Mouse (Mus musculus) 3T3-L1 (cell line): ENCODE results near the gene Ap1g2.

Source experiments
- DNase-seq: peaks from one replicate; pipeline ENCODE4 v3.0.0-alpha.2; 2015; ENCODE audit warnings: low read depth, low spot score

The Ap1g2 gene

DNA sequence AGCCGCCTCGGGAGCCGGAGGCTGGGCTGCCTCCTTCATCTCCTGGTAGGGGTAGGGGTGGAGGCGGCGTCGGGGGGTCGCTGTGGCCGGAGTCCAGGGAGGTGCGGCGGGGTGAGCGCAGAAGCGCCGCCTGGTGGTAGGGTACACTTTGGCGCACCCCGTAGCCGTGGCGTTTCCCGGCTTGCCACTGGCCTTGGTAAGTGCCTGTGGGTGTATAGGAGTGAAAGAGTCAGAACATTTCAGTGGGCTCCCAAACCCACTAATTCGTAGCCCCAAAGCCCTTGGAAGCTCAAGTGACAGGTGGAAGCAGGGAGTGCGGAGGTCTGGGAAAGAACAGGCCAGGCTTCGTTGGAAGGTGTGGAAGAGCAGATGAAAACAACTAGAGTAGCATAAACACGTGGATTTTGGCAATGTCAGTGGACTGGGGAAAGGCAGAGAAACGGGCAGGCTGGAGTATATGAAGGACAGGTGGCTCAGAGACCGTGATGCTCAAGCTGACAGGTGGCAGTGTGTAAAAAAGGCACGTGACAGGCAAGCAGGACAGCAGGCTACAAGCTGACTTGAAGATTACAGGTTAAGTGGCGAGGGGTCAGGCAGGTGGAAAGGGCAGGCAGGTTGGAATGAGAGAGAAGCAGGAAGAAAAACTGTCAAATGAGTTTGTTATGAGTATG is 7.7 kb upstream of the Ap1g2 start:
- no peak for DNase-seq

GRCm38 (mm10) chr14:55113351-55113974 is 7.1 kb upstream of the Ap1g2 start:
- DNase-seq, result no peak

DNA sequence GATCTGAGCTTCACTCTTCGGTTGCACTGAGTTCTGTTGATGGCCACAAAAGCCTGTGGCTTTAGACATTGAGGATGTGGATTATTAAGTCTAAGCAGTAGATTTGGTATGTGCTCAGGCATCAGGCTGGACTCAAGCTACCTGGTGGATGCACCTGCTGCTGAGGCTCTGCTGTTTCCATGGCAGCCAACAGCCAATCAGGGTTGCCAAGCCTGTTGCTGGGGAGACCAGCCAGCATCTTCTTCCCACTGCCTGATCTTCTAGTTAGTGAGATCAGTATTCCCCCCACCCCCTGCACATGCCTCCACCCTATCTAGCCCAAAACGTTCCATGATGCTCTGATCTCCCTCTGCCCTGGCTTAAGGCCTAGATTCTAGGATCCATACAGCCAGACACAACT is 5.3 kb upstream of the Ap1g2 start:
- no peak for DNase-seq

- no peak for DNase-seq
Observed at GRCm38 (mm10) chr14:55110076-55110475, 3.7 kb upstream of the Ap1g2 start.

- no peak for DNase-seq
Observed at GRCm38 (mm10) chr14:55109048-55109873, 2.9 kb upstream of the Ap1g2 start.

- no peak for DNase-seq
Observed at GRCm38 (mm10) chr14:55108202-55108870, 1.9 kb upstream of the Ap1g2 start.

DNA sequence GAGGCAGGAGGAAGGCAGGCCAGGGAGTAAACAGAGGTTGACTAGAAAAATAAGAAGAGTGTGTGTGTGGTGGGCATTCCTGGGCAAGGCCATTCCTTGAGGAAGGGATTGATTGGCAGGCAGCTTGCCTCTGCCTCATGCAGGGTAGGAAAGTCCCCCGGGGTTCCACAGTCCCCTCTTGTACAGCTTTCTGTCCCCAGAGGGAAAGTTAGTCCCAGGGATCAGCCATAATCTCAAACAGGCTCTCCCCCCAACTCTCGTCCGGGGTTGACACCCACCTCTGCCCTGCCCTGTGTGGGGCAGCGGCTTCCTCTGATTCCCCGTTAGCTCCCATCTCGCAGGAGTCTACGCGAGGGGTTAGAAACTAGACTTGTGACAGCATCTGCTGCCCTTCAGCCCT is 597 bp upstream of the Ap1g2 start:
- DNase-seq, result no peak

GRCm38 (mm10) chr14:55105386-55105785 is 1.0 kb downstream of the Ap1g2 start:
- peak; percentile 54 for DNase-seq

DNA sequence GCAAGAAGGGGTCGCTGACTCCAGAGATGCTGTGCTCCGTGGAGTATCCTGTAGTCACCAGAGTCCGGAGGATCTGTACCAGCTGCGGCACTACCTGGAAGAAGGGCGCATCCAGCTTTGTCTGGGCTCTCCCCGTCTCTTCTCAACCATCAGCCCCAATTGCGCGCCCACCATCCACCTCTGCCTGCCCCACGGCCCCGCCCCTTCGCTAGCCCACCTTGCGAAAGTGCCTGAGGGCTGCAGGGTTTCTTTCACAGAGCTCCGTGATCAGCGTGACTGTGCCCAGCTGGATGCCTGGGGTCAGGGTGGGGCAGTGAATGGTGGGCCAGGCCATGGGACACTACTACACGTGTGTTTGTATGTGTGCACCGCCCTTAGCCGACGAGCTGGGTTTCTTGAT is 2.0 kb downstream of the Ap1g2 start:
- DNase-seq, result no peak

DNA sequence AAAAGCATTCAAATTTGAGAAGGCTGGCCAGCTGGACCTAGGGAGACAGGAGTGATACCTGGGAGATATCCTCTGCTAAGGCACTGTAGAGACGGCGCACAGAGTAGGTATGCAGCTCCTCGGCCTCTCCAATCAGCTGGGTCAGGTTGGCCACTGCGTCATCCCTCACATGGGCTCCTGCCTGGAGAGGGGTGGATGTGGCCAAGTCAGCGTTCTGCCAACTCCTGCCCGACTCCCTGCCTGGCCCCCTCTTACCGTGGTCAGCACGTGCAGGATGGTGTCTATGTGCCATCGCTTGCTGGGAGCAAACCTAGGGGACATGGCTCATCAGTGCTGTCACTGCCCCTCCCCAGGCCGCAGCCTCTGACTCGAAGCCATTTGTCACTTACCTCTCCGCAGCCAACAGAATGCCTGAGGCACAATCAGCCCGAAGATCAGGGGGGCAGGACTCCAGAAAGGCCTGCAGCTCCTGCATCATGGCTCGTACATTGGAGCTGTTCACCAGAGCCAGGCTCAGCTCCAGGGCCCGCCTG is 4.1 kb downstream of the Ap1g2 start:
- DNase-seq, result no peak

- peak; percentile 69 for DNase-seq
Observed at GRCm38 (mm10) chr14:55101592-55101991, 4.8 kb downstream of the Ap1g2 start.

GRCm38 (mm10) chr14:55098067-55098466 is 8.3 kb downstream of the Ap1g2 start:
- DNase-seq, result peak; percentile 47

- no peak for DNase-seq
Observed at GRCm38 (mm10) chr14:55097646-55098045, 8.7 kb downstream of the Ap1g2 start.

DNA sequence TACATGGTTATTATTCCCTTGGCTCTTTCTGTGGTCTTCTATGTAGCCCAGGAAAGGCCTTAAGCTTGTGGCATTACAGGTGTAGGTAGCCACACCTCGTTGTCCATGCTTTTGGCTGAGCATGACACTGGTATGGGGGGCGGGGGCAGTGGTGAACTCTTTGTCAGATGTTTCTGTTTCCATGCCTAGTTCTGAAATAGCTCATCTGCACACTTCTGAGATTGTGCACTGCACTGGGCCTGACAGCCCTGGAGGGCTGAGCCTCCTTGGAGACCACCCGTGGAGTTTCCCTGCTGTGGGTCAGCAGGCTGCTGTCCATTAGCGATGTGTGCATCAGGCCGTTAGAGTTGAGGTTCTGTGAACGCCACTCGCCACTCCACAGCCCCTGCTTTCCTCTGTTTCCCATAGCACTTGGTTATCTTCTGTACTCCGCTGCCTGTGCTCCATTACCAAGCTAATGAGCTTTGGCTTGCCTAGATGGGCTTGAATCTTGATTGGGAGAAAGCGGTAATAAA is 9.8 kb downstream of the Ap1g2 start:
- no peak for DNase-seq

DNA sequence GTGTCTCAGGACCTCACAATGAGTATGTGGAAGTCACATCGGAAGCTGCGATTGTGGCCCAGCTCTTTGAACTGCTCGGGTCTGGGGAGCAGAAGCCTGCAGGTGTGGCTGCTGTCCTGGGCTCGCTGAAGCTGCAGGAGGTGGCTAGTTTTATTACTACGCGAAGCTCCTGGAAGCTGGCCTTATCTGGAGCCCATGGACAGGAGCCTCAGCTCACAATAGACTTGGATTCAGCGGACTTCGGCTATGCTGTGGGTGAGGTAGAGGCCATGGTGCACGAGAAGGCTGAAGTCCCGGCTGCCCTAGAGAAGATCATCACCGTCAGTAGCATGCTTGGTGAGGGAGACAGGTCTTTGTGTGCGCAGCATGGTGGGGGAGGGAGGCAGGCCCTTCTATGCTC is 10.7 kb downstream of the Ap1g2 start:
- DNase-seq, result no peak

GRCm38 (mm10) chr14:55095263-55095662 is 11.1 kb downstream of the Ap1g2 start:
- no peak for DNase-seq

- peak; percentile 62 for DNase-seq
Observed at GRCm38 (mm10) chr14:55094704-55095231, 11.6 kb downstream of the Ap1g2 start, which contains the start of gene Thtpa. TSS of gene Thtpa (plus strand) at chr14:55094784.

DNA sequence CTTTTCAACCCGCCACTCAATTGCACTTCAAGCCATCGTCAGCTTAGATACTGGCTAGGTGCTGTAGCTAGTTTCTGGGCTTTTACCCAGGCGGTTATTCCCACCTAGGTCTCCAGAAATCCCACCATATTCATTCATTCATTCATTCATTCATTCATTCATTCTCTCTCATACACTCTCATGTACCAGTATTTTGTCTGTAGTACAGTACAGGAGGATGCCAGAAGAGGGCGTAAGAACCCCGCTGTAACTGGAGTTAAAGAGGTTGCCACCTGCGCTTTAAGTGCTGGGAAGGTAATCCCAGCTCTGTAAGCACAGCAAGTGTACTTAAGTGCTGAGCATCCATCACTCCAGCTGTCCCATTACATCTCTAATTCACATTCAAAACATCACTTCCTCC is 12.5 kb downstream of the Ap1g2 start:
- no peak for DNase-seq

DNA sequence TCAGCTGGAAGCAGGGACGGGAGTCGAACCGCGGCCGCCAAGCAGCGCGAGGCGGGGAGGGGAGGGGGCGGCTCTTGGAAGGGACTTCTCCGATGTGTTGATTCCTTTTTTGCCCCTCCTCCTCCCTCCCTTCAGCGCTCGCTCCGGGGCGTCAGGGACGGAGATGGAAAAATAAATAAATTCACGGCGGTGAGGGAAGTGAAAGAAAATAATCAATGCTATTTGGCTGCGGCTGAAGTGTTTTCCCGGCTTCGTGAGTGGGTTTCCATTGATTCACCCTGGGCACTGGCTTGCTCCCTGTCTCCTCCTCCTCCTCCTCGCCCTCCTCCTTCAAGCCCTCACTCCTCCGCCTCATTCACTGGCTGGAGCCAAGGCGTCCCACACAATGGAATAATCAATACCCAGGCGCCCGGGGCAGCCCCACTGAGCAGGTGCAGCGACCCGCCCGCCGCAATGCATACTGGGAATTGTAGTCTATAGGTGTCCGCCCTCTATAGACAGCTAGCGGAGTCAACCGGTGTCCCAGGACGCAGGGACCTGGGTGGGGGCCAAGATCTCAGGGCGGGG is 14.3 kb downstream of the Ap1g2 start, which contains the start of gene Zfhx2:
Zfhx2 (minus strand) TSS at position 314 of the 567 bp plus-strand sequence.
- peak; percentile 76 for DNase-seq

DNA sequence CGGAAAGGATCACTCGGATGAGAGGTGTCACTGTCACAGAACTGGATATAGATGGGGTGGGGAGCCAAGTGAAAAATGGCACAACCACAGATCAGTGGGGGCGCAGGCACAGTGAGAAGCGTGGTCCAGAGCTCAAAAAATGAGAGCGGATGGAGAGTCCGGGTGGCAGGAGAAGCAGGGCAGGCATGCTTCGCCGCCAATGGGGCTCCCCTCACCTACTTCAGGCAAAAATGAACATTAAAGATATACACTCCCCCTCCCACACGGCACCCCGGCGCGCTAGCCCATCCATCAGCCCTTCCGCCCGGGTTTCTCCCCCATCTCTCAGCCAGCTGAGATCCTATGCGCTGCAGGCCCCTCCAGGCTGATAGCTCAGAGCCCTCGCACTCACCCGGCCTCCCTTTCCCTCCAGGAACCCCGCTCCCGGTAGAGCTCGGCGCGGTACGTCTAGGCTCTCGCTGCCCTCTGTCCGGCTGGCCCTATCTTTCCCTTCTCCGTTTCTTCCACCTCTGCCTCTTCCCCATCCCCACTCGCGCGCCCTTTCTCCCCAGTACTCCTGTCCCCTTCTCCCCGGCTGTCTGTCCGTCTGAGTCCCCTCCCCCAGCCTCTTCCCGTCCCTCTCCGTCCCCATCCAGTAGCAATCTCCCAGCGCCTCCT is 15.1 kb downstream of the Ap1g2 start:
- no peak for DNase-seq
